Mouse (Mus musculus): ENCODE results near the gene Sorbs1. TPM values are rescaled to one million over a fixed set of nuclear protein-coding genes. Genes with fewer than 3 reads are reported as not detected.

The Sorbs1 gene
- polyA plus RNA-seq, 2 experiments: 11.3 to 31.0 TPM

DNA sequence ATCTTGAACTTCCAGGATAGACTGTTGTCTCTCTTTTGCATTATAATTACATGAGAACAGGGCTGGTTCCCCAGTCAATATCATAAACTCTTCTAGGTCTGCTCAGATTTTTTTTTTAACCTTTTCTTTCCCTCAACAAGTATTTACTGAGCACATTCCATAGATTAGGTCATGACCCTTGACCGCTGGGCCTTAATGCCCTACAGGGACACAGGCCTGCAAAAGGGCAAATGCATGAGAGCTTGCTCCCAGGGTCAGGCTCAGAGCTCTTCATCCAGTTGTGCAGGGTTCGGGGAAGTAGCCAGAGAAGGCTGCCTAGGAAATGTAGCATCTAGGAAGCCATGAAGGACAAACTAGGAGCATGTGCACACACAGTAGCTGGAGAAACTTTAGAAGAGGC lies 206.9 kb downstream of the Sorbs1 start:
- H3K4me1 ChIP-seq (replicated peaks; ENCODE audit: control insufficient read depth in 2 of 2, insufficient read depth in 2 of 2, low read length in 1 of 2): peaks cover 0 to 18% of the 10 kb centered on the region in 2 experiments; a peak in 1 of 4 replicates
- no peak overlapping the region for H3K4me3 ChIP-seq (ENCODE audit: insufficient read depth in 1 of 2, low read depth in 2 of 2, low read length in 2 of 2)
- H3K36me3 ChIP-seq (replicated peaks; ENCODE audit: control insufficient read depth, insufficient read depth, low read depth): no peaks in the 10 kb centered on the region
- no peak for TF ChIP-seq CTCF (IDR thresholded peaks at IDR 0.05; ENCODE audit: low read depth)
- no peak for TF ChIP-seq EP300 (IDR thresholded peaks at IDR 0.05; ENCODE audit: low read depth)
- 76% methylated on average over 2 of the region's 2 CpGs for WGBS (ENCODE audit: insufficient replicate concordance)
- H3K4me2 ChIP-seq (ENCODE audit: low read depth): no peak overlapping the region
- H3K27me3 ChIP-seq (ENCODE audit: control insufficient read depth, insufficient read depth, low read length): no peaks in the 10 kb centered on the region
- no peak overlapping the region for H3K9ac ChIP-seq (replicated peaks)
- no peaks in the 10 kb centered on the region for H3K9me3 ChIP-seq (ENCODE audit: control insufficient read depth, low read length)
- no peak overlapping the region for H3K27ac ChIP-seq
- ATAC-seq (ENCODE audit: insufficient read depth): no peak
- DNase-seq (ENCODE audit: low read depth in 3 of 3, low spot score in 3 of 3): no peak

DNA sequence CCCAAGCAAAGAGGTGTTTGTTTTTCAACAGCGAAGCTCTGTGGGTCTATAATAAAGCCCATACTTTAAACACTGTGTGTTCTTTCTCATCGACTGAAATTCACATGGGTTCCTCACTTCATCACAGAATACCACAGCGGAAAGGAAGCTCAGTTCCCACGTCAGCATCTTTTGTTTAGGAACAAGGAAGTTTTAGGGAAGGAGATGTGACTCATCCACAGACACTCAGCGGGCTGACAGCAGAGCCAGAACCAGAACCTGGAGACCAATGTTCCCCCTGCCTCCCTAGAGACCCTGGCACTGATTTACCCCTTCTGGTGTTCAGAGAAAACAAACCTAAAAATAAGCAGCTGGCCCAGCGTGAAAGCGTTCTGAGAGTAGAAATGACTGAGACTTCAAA lies 208.1 kb downstream of the Sorbs1 start:
- H3K4me2 ChIP-seq (ENCODE audit: low read depth): no peak overlapping the region
- H3K4me1 ChIP-seq (replicated peaks; ENCODE audit: control insufficient read depth in 2 of 2, insufficient read depth in 2 of 2, low read length in 1 of 2): peaks cover 0 to 18% of the 10 kb centered on the region in 2 experiments; a peak in 1 of 4 replicates
- H3K27me3 ChIP-seq (ENCODE audit: control insufficient read depth, insufficient read depth, low read length): no peaks in the 10 kb centered on the region
- TF ChIP-seq EP300 (IDR thresholded peaks at IDR 0.05; ENCODE audit: low read depth) (no peak), CTCF (IDR thresholded peaks at IDR 0.05; ENCODE audit: low read depth) (no peak)
- H3K9me3 ChIP-seq (ENCODE audit: control insufficient read depth, low read length): no peaks in the 10 kb centered on the region
- ATAC-seq (ENCODE audit: insufficient read depth): no peak
- H3K36me3 ChIP-seq (replicated peaks; ENCODE audit: control insufficient read depth, insufficient read depth, low read depth): no peaks in the 10 kb centered on the region
- no peak overlapping the region for H3K9ac ChIP-seq (replicated peaks)
- WGBS (ENCODE audit: insufficient replicate concordance): 70% methylated on average over 7 of the region's 7 CpGs
- no peak overlapping the region for H3K27ac ChIP-seq
- DNase-seq (ENCODE audit: low read depth in 3 of 3, low spot score in 3 of 3): no peak
- H3K4me3 ChIP-seq (ENCODE audit: insufficient read depth in 1 of 2, low read depth in 2 of 2, low read length in 2 of 2): no peak overlapping the region

- TF ChIP-seq EP300 (IDR thresholded peaks at IDR 0.05; ENCODE audit: low read depth): no peak
- peak; percentile 23; the same call in 1 of the 2 replicates for TF ChIP-seq CTCF (IDR thresholded peaks at IDR 0.05; ENCODE audit: low read depth)
- Histone ChIP-seq H3K4me3 (ENCODE audit: insufficient read depth in 1 of 2, low read depth in 2 of 2, low read length in 2 of 2) (no peak overlapping the region), H3K27me3 (ENCODE audit: control insufficient read depth, insufficient read depth, low read length) (no peaks in the 10 kb centered on the region), H3K4me1 (replicated peaks; ENCODE audit: control insufficient read depth in 2 of 2, insufficient read depth in 2 of 2, low read length in 1 of 2) (peaks cover 2 to 33% of the 10 kb centered on the region in 2 experiments; a peak in 3 of 4 replicates), H3K9me3 (ENCODE audit: control insufficient read depth, low read length) (no peaks in the 10 kb centered on the region), H3K36me3 (replicated peaks; ENCODE audit: control insufficient read depth, insufficient read depth, low read depth) (no peaks in the 10 kb centered on the region), H3K9ac (replicated peaks) (no peak overlapping the region), H3K4me2 (ENCODE audit: low read depth) (no peak overlapping the region), H3K27ac (no peak overlapping the region)
- no peak for DNase-seq (ENCODE audit: low read depth in 3 of 3, low spot score in 3 of 3)
- ATAC-seq (ENCODE audit: insufficient read depth): no peak
- WGBS (ENCODE audit: insufficient replicate concordance): 85% methylated on average over 9 of the region's 9 CpGs
Observed at GRCm38 (mm10) chr19:40302916-40303315, 210.7 kb downstream of the Sorbs1 start.

GRCm38 (mm10) chr19:40302477-40302876 lies 211.1 kb downstream of the Sorbs1 start:
- WGBS (ENCODE audit: insufficient replicate concordance): 66% methylated on average over 5 of the region's 5 CpGs
- peaks cover 6 to 33% of the 10 kb centered on the region in 2 experiments; a peak in 3 of 4 replicates for H3K4me1 ChIP-seq (replicated peaks; ENCODE audit: control insufficient read depth in 2 of 2, insufficient read depth in 2 of 2, low read length in 1 of 2)
- no peak overlapping the region for H3K9ac ChIP-seq (replicated peaks)
- H3K27ac ChIP-seq: no peak overlapping the region
- no peak for ATAC-seq (ENCODE audit: insufficient read depth)
- no peaks in the 10 kb centered on the region for H3K36me3 ChIP-seq (replicated peaks; ENCODE audit: control insufficient read depth, insufficient read depth, low read depth)
- no peak for TF ChIP-seq CTCF (IDR thresholded peaks at IDR 0.05; ENCODE audit: low read depth)
- TF ChIP-seq EP300 (IDR thresholded peaks at IDR 0.05; ENCODE audit: low read depth): no peak
- DNase-seq (ENCODE audit: low read depth in 3 of 3, low spot score in 3 of 3): no peak
- H3K4me3 ChIP-seq (ENCODE audit: insufficient read depth in 1 of 2, low read depth in 2 of 2, low read length in 2 of 2): no peak overlapping the region
- no peaks in the 10 kb centered on the region for H3K9me3 ChIP-seq (ENCODE audit: control insufficient read depth, low read length)
- no peak overlapping the region for H3K4me2 ChIP-seq (ENCODE audit: low read depth)
- H3K27me3 ChIP-seq (ENCODE audit: control insufficient read depth, insufficient read depth, low read length): no peaks in the 10 kb centered on the region

DNA sequence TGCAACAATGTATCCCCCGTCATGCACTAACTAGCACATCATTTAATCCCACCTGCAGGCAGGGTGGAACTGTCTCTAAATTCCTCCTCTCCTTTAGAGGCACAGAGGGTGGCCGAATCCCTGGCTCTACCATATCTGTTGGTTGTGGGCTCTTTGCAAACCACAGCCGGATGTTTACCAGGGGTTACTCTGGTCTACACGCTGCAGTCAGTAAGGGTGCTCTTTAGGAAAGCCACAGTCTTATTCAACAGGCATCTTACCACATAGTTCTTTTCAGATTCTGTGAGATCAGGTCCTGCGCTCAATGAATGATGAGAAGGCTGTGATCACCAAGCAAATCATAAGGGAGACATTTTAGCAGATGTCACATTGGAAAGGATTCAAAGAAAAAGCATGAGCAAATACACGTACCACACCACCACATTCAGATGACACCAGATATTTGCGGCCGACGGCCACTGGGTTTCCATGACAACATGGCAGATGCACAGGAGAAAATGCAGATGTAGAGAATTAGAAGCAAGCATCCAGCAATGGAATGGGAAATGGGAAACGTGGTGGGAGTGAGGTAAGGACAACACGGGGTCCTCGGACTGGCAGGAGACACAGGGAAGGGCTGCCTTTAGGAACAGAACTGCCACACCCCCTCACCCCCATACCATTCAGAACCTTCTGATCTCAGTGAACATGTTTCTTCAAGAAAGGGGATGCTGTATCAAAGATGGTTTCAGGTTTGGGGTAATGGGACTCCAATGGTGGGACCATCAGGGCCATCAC lies 213.4 kb downstream of the Sorbs1 start:
- no peak for DNase-seq (ENCODE audit: low read depth in 3 of 3, low spot score in 3 of 3)
- 63% methylated on average over 12 of the region's 12 CpGs for WGBS (ENCODE audit: insufficient replicate concordance)
- Histone ChIP-seq H3K4me2 (ENCODE audit: low read depth) (no peak overlapping the region), H3K9ac (replicated peaks) (no peak overlapping the region), H3K36me3 (replicated peaks; ENCODE audit: control insufficient read depth, insufficient read depth, low read depth) (no peaks in the 10 kb centered on the region), H3K4me3 (ENCODE audit: insufficient read depth in 1 of 2, low read depth in 2 of 2, low read length in 2 of 2) (no peak overlapping the region), H3K27me3 (ENCODE audit: control insufficient read depth, insufficient read depth, low read length) (no peaks in the 10 kb centered on the region), H3K9me3 (ENCODE audit: control insufficient read depth, low read length) (no peaks in the 10 kb centered on the region), H3K27ac (no peak overlapping the region), H3K4me1 (replicated peaks; ENCODE audit: control insufficient read depth in 2 of 2, insufficient read depth in 2 of 2, low read length in 1 of 2) (peaks cover 15 to 46% of the 10 kb centered on the region in 2 experiments)
- TF ChIP-seq CTCF (IDR thresholded peaks at IDR 0.05; ENCODE audit: low read depth) (no peak), EP300 (IDR thresholded peaks at IDR 0.05; ENCODE audit: low read depth) (no peak)
- ATAC-seq (ENCODE audit: insufficient read depth): no peak

Measured in liver, embryonic 14.5 days (tissue).